Mouse (Mus musculus) kidney, embryonic 16.5 days (tissue): ENCODE data around the gene Plcl2. TPM values are rescaled to one million over a fixed set of nuclear protein-coding genes. Genes with fewer than 3 reads are reported as not detected.

ENCODE experiments used
- ATAC-seq: fragments of 200-750 bp; cut with Nextera tagmentation; 2 replicates; pipeline ENCODE4 v1.8.0; 2017; ENCODE audit warnings: moderate TSS enrichment; ENCODE audit not compliant: low FRiP score, low TSS enrichment
- H3K27ac ChIP-seq: fragments of 300-500 bp; sonication (generic); 2 replicates; pipeline ENCODE4 v1.5.1; 2014; ENCODE audit warnings: low read length
- H3K27me3 ChIP-seq: fragments of 300-500 bp; sonication (generic); 2 replicates; pipeline ENCODE4 v1.6.1; 2014; ENCODE audit warnings: low read length, control low read depth, mixed read lengths; ENCODE audit not compliant: insufficient read depth
- H3K36me3 ChIP-seq: fragments of 300-500 bp; sonication (generic); 2 replicates; pipeline ENCODE4 v1.6.1; 2014; ENCODE audit warnings: low read length, control low read depth, mixed read lengths; ENCODE audit not compliant: insufficient read depth
- H3K4me1 ChIP-seq: fragments of 300-500 bp; sonication (generic); 2 replicates; pipeline ENCODE4 v1.6.1; 2014; ENCODE audit warnings: low read length, control low read depth, mixed read lengths; ENCODE audit not compliant: insufficient read depth
- H3K4me2 ChIP-seq: fragments of 300-500 bp; sonication (generic); replicated peaks from 2 replicates; pipeline ENCODE4 v1.6.1; 2014; ENCODE audit warnings: low read depth, low read length
- H3K4me3 ChIP-seq: fragments of 300-500 bp; sonication (generic); 2 replicates; pipeline ENCODE4 v1.5.1; 2014; ENCODE audit warnings: mild to moderate bottlenecking, low read length
- H3K9ac ChIP-seq: fragments of 300-500 bp; sonication (generic); replicated peaks from 2 replicates; pipeline ENCODE4 v1.6.1; 2014; ENCODE audit warnings: low read length
- H3K9me3 ChIP-seq: fragments of 300-500 bp; sonication (generic); 2 replicates; pipeline ENCODE4 v1.6.1; 2016; ENCODE audit warnings: low read length, control low read depth
- WGBS: fragments of 180-500 bp; shearing (Covaris S2); extraction: QIAGEN DNeasy Blood & Tissue Kit; methylation state at CpG from one replicate; pipeline ENCODE4 v1.1.7; 2014; 5-methylcytosine and 5-hydroxymethylcytosine counted together
- polyA plus RNA-seq: library from polyadenylated mRNA; unstranded; fragments of >200 nt; fragmentation: Nextera tagmentation; extraction: Ambion mirVana; gene quantifications from 2 replicates; pipeline ENCODE4 v1.2.1, GENCODE M21; 2015

Plcl2 gene
- polyA plus RNA-seq, 1 experiment from 2014 or later: 2.7 TPM

- no peaks in the 10 kb centered on the region for H3K36me3 ChIP-seq
- no peaks in the 10 kb centered on the region; the same call in 1 of the 2 replicates for H3K9me3 ChIP-seq
- no peak overlapping the region for H3K4me2 ChIP-seq
- no peak for ATAC-seq
- H3K4me1 ChIP-seq: no peaks in the 10 kb centered on the region
- no peaks in the 10 kb centered on the region for H3K27me3 ChIP-seq
- H3K9ac ChIP-seq: no peak overlapping the region
- WGBS: 78% methylated on average over 7 of the region's 7 CpGs
- H3K4me3 ChIP-seq: no peak overlapping the region
- no peak overlapping the region for H3K27ac ChIP-seq
Measured at GRCm38 (mm10) chr17:50710497-50711222, 201.5 kb downstream of the Plcl2 start.

- no peaks in the 10 kb centered on the region for H3K4me1 ChIP-seq
- WGBS: 87% methylated on average over 5 of the region's 5 CpGs
- no peak overlapping the region for H3K27ac ChIP-seq
Measured at GRCm38 (mm10) chr17:50717586-50717985, 208.4 kb downstream of the Plcl2 start.

GRCm38 (mm10) chr17:50724376-50724775 lies 215.2 kb downstream of the Plcl2 start:
- Histone ChIP-seq H3K27me3 (no peaks in the 10 kb centered on the region), H3K9me3 (no peaks in the 10 kb centered on the region), H3K9ac (no peak overlapping the region), H3K36me3 (no peaks in the 10 kb centered on the region), H3K27ac (no peak overlapping the region), H3K4me2 (no peak overlapping the region), H3K4me3 (no peak overlapping the region), H3K4me1 (no peaks in the 10 kb centered on the region)
- no peak for ATAC-seq
- WGBS: 89% methylated on average over 2 of the region's 2 CpGs

More at GRCm38 (mm10) chr17:50717586-50717985, 208.4 kb downstream of the Plcl2 start:
- Histone ChIP-seq H3K4me2 (no peak overlapping the region), H3K4me3 (no peak overlapping the region), H3K9ac (no peak overlapping the region), H3K27me3 (no peaks in the 10 kb centered on the region), H3K36me3 (no peaks in the 10 kb centered on the region), H3K9me3 (peaks cover 2% of the 10 kb centered on the region; the same call in 1 of the 2 replicates)
- ATAC-seq: no peak

DNA sequence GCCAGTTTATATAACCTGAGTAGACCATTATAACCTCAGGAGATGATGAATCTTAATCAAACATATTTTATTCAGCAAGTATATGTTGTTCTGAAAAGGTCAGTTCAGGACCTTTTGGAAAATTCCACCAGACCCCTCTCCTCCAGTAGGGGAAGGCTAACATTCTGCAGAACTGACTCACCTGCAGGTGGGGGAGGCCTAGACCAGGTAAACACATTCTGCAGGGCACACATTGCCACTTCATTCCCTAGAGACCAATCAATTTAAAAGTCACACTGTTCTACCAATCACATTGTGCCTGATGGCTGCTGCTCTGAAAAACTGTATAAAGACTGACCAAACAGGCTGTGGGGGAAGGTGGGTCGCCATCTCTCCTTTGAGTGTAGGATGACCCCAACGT lies 217.1 kb downstream of the Plcl2 start:
- no peak overlapping the region for H3K27ac ChIP-seq
- H3K4me2 ChIP-seq: no peak overlapping the region
- H3K9ac ChIP-seq: no peak overlapping the region
- no peak overlapping the region for H3K4me3 ChIP-seq
- WGBS: 69% methylated on average over 2 of the region's 2 CpGs
- H3K36me3 ChIP-seq: no peaks in the 10 kb centered on the region
- H3K4me1 ChIP-seq: no peaks in the 10 kb centered on the region
- ATAC-seq: no peak
- no peaks in the 10 kb centered on the region for H3K27me3 ChIP-seq
- H3K9me3 ChIP-seq: no peaks in the 10 kb centered on the region

DNA sequence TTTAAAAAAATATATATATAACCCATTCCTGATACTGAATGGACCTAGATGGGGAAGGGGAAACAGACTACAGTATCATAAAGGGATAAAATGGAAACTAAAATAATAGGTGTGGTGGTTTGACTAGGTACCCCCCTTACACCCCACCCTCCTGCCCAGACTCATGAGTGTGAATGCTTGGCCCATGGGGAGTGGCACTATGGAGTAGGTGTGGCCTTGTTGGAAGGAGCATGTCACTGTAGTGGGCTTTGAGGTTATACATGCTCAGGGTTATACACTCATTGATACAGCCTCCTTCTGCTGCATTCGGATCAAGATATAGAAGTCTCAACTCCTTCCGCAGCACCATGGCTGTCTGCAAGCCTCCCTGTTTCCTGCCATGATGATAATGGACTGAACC lies 219.8 kb downstream of the Plcl2 start:
- Histone ChIP-seq H3K4me1 (no peaks in the 10 kb centered on the region), H3K4me3 (no peak overlapping the region), H3K4me2 (no peak overlapping the region), H3K36me3 (no peaks in the 10 kb centered on the region), H3K27ac (no peak overlapping the region), H3K9me3 (no peaks in the 10 kb centered on the region), H3K27me3 (no peaks in the 10 kb centered on the region), H3K9ac (no peak overlapping the region)
- WGBS: 96% methylated on average over 2 of the region's 2 CpGs
- no peak for ATAC-seq

- H3K9me3 ChIP-seq: no peaks in the 10 kb centered on the region
- H3K36me3 ChIP-seq: 0 out of 2 replicates have a peak, but pooled peaks cover 1% of the 10 kb centered on the region
- H3K27me3 ChIP-seq: no peaks in the 10 kb centered on the region
- H3K4me3 ChIP-seq: no peak overlapping the region
- WGBS: 84% methylated on average over 6 of the region's 6 CpGs
- no peaks in the 10 kb centered on the region for H3K4me1 ChIP-seq
- H3K27ac ChIP-seq: no peak overlapping the region
- 0 out of 2 replicates have a peak, but pooled peaks have one; percentile 39 for ATAC-seq
- H3K9ac ChIP-seq: no peak overlapping the region
- no peak overlapping the region for H3K4me2 ChIP-seq
Measured at GRCm38 (mm10) chr17:50729577-50729976, 220.4 kb downstream of the Plcl2 start.

DNA sequence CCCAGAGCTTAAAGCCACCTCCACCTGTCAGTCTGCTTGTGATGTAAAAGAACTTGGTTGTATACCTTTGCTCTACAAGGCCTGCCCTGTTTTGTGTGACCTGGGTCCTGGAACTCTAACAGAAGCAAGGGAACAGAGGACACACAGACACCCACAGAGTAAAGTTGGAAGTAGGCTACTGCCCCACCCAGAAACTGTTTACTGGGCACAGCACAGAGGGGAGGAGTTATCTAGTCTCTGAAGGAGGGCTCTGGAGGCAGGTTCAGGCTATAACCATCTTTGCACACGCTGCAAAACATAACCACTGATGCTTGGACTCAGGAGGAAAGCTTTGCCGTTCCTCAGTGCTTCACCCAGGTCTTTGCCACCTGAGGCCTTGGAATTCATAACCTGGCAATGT lies 221.7 kb downstream of the Plcl2 start:
- H3K4me1 ChIP-seq: no peaks in the 10 kb centered on the region
- H3K4me3 ChIP-seq: no peak overlapping the region
- H3K4me2 ChIP-seq: no peak overlapping the region
- H3K9ac ChIP-seq: no peak overlapping the region
- H3K9me3 ChIP-seq: no peaks in the 10 kb centered on the region
- H3K27me3 ChIP-seq: no peaks in the 10 kb centered on the region
- 81% methylated on average over 2 of the region's 2 CpGs for WGBS
- peaks cover 10% of the 10 kb centered on the region; the same call in 1 of the 2 replicates for H3K36me3 ChIP-seq
- no peak for ATAC-seq
- H3K27ac ChIP-seq: no peak overlapping the region

- no peak overlapping the region for H3K4me3 ChIP-seq
- H3K4me2 ChIP-seq: no peak overlapping the region
- no peak overlapping the region for H3K9ac ChIP-seq
- ATAC-seq: no peak
- H3K27ac ChIP-seq: no peak overlapping the region
- WGBS: 95% methylated on average over 5 of the region's 5 CpGs
- H3K9me3 ChIP-seq: no peaks in the 10 kb centered on the region
- H3K27me3 ChIP-seq: no peaks in the 10 kb centered on the region
- no peaks in the 10 kb centered on the region for H3K4me1 ChIP-seq
- H3K36me3 ChIP-seq: peaks cover 11% of the 10 kb centered on the region; the same call in 1 of the 2 replicates
Measured at GRCm38 (mm10) chr17:50731876-50732275, 222.7 kb downstream of the Plcl2 start.

DNA sequence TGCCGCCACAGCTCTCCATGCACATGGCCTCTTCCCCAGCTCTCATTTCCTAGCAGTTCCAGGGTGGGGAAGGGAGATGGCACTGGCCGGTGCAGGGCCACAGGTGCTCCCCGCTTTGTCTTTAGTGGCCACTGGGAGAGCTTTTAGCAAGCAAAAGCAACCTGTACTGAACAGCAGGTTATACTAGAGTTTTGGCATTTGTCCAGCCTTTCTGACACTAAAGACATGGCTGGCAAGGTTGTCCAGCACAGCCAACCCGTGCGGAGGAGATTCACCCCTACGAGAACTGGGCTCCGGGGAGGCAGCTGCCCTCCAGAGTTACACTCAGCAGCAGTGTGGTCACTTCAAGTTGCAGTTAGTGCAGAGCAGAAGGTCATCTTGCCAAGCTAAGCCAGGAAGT lies 224.2 kb downstream of the Plcl2 start:
- H3K36me3 ChIP-seq: peaks cover 11% of the 10 kb centered on the region; the same call in 1 of the 2 replicates
- H3K9ac ChIP-seq: no peak overlapping the region
- no peaks in the 10 kb centered on the region for H3K9me3 ChIP-seq
- no peak overlapping the region for H3K27ac ChIP-seq
- H3K27me3 ChIP-seq: no peaks in the 10 kb centered on the region
- no peak for ATAC-seq
- no peak overlapping the region for H3K4me3 ChIP-seq
- no peaks in the 10 kb centered on the region for H3K4me1 ChIP-seq
- H3K4me2 ChIP-seq: no peak overlapping the region
- 84% methylated on average over 7 of the region's 7 CpGs for WGBS

DNA sequence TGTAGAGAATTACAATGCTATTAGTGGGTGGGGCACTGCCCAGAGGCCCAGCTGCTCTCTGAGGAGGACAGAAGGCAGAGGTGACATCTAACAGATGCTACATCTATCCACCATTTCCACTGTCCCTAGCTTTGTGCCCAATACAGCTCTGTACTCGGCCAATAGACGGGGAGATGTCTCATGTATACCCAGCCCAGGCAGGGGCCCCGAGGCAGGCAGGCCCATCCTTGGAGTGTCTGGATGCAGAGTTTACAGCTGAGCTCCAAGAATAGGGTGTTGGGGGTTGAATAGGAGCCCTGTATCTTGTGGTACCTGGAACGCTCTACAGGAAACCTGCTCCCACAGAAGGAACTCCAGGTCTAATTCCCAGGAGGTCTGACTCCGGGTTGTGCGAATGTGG lies 225.6 kb downstream of the Plcl2 start:
- no peak overlapping the region for H3K4me2 ChIP-seq
- H3K4me1 ChIP-seq: no peaks in the 10 kb centered on the region
- no peak overlapping the region for H3K27ac ChIP-seq
- H3K9me3 ChIP-seq: no peaks in the 10 kb centered on the region
- peaks cover 11% of the 10 kb centered on the region; the same call in 1 of the 2 replicates for H3K36me3 ChIP-seq
- no peak for ATAC-seq
- no peak overlapping the region for H3K9ac ChIP-seq
- no peak overlapping the region for H3K4me3 ChIP-seq
- H3K27me3 ChIP-seq: no peaks in the 10 kb centered on the region
- 89% methylated on average over 6 of the region's 6 CpGs for WGBS
